Mouse (Mus musculus): Measurements from ENCODE around the gene Vgll4.

- no peak for TF ChIP-seq ZNF384 (IDR thresholded peaks at IDR 0.05; ENCODE audit: low read depth, low read length)
- no peak for TF ChIP-seq CHD2 (IDR thresholded peaks at IDR 0.05; ENCODE audit: low read depth, low read length)
- TF ChIP-seq HCFC1 (IDR thresholded peaks at IDR 0.05; ENCODE audit: borderline replicate concordance, insufficient read depth, low read length), result no peak
These were observed 24.3 kb upstream of the Vgll4 start for GRCm38 (mm10) chr6:114994079-114994478.
